Mouse (Mus musculus) stomach, embryonic 15.5 days (tissue): ENCODE data around the gene Mfsd7a. TPM values are rescaled to one million over a fixed set of nuclear protein-coding genes. Genes with fewer than 3 reads are reported as not detected.

Experiments used
- ATAC-seq: fragments of 200-750 bp; cut with Nextera tagmentation; 2 replicates; pipeline ENCODE4 v1.8.0; 2017; ENCODE audit warnings: low read depth, moderate number of reproducible peaks, moderate TSS enrichment; ENCODE audit not compliant: insufficient read depth, low FRiP score
- H3K27ac ChIP-seq: fragments of 300-500 bp; sonication (generic); 2 replicates; pipeline ENCODE4 v1.5.1; 2015; ENCODE audit warnings: mild to moderate bottlenecking, inconsistent platforms
- H3K27me3 ChIP-seq: fragments of 300-500 bp; sonication (generic); replicated peaks from 2 replicates; pipeline ENCODE4 v1.6.1; 2015; ENCODE audit warnings: inconsistent platforms
- H3K36me3 ChIP-seq: fragments of 300-500 bp; sonication (generic); 2 replicates; pipeline ENCODE4 v1.6.1; 2015; ENCODE audit warnings: inconsistent platforms
- H3K4me1 ChIP-seq: fragments of 300-500 bp; sonication (generic); 2 replicates; pipeline ENCODE4 v1.6.1; 2015; ENCODE audit warnings: inconsistent platforms
- H3K4me2 ChIP-seq: fragments of 300-500 bp; sonication (generic); 2 replicates; pipeline ENCODE4 v1.6.1; 2015; ENCODE audit warnings: mild to moderate bottlenecking, inconsistent platforms
- H3K4me3 ChIP-seq: fragments of 300-500 bp; sonication (generic); replicated peaks from 2 replicates; pipeline ENCODE4 v1.5.1; 2015; ENCODE audit warnings: inconsistent platforms
- H3K9ac ChIP-seq: fragments of 300-500 bp; sonication (generic); 2 replicates; pipeline ENCODE4 v1.6.1; 2015; ENCODE audit warnings: inconsistent platforms
- H3K9me3 ChIP-seq: fragments of 300-500 bp; sonication (generic); 2 replicates; pipeline ENCODE4 v1.6.1; 2016; ENCODE audit warnings: inconsistent platforms
- WGBS: fragments of 180-500 bp; shearing (Covaris S2); methylation state at CpG from one replicate; pipeline ENCODE4 v1.1.7; 2015; 5-methylcytosine and 5-hydroxymethylcytosine counted together
- polyA plus RNA-seq: library from polyadenylated mRNA; unstranded; fragments of >200 nt; fragmentation: Nextera tagmentation; extraction: Ambion mirVana; gene quantifications from 2 replicates; pipeline ENCODE4 v1.2.1, GENCODE M21; 2015

The Mfsd7a gene
- polyA plus RNA-seq, 1 experiment from 2014 or later: 0.69 TPM

- H3K27ac ChIP-seq: no peak overlapping the region
- H3K27me3 ChIP-seq: no peaks in the 10 kb centered on the region
- ATAC-seq: no peak
- H3K9ac ChIP-seq: 0 out of 2 replicates have a peak overlapping the region, but pooled peaks have one; percentile 98
- H3K36me3 ChIP-seq: no peaks in the 10 kb centered on the region
- 39% methylated on average over 6 of the region's 6 CpGs for WGBS
- H3K9me3 ChIP-seq: no peaks in the 10 kb centered on the region
- peak overlapping the region; percentile 76 for H3K4me2 ChIP-seq
- H3K4me3 ChIP-seq: peak overlapping the region; percentile 80
- peaks cover 20% of the 10 kb centered on the region for H3K4me1 ChIP-seq
Measured at GRCm38 (mm10) chr5:108460461-108460860, 11.8 kb upstream of the Mfsd7a start.

DNA sequence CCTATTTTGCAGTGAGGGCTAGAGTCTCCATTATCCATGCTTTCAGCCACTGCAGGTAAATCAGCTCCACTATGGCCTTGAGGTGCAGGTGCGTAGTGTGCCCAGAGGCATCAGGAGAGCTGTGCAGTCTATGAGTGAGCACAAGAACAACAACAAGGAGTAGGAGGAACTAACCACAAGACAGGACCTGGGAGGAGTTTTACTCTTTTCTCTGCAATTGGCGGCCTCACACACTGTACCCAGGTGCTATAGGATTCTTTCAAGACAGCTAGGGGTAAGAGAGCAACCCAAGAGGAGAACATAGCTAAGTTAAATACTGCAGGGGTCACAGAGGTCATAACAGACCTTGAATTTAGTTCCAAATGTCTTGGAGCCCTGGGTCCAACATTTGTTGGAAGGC is 10.0 kb upstream of the Mfsd7a start:
- no peak overlapping the region for H3K9ac ChIP-seq
- no peaks in the 10 kb centered on the region for H3K36me3 ChIP-seq
- peaks cover 18% of the 10 kb centered on the region for H3K4me1 ChIP-seq
- no peaks in the 10 kb centered on the region for H3K9me3 ChIP-seq
- WGBS: 77% methylated on average over 2 of the region's 2 CpGs
- no peak overlapping the region for H3K4me2 ChIP-seq
- H3K4me3 ChIP-seq: no peak overlapping the region
- ATAC-seq: no peak
- H3K27me3 ChIP-seq: no peaks in the 10 kb centered on the region
- H3K27ac ChIP-seq: no peak overlapping the region

DNA sequence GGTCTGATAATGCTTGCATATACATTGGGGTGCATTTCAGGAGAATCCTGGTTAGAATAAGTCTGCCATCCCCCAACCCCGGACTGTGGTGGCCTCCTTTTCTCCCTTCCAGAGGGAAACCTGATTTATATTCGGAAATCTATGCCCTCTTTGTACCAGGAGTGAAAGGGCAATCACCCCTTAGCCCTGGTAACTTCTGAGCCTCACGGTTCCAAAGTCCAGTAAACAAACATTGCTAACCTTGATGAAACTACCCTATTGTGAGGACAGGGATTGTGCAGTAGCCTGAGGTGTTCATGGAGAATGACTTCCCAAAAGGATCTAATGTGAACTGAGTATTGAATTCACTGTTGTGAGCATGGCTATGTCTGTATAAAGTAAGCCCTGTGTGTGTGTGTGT is 5.4 kb upstream of the Mfsd7a start:
- no peaks in the 10 kb centered on the region for H3K27me3 ChIP-seq
- H3K27ac ChIP-seq: no peak overlapping the region
- no peak overlapping the region for H3K9ac ChIP-seq
- no peaks in the 10 kb centered on the region for H3K36me3 ChIP-seq
- H3K4me3 ChIP-seq: no peak overlapping the region
- H3K4me1 ChIP-seq: 0 out of 2 replicates have a peak, but pooled peaks cover 4% of the 10 kb centered on the region
- peak; percentile 53; the same call in 1 of the 2 replicates for ATAC-seq
- H3K9me3 ChIP-seq: no peaks in the 10 kb centered on the region
- 53% methylated on average over 3 of the region's 3 CpGs for WGBS
- no peak overlapping the region for H3K4me2 ChIP-seq

GRCm38 (mm10) chr5:108452422-108452821 is 3.7 kb upstream of the Mfsd7a start:
- 81% methylated on average over 1 of the region's 1 CpGs for WGBS

GRCm38 (mm10) chr5:108451611-108452010 is 2.9 kb upstream of the Mfsd7a start:
- Histone ChIP-seq H3K27ac (no peak overlapping the region), H3K9me3 (no peaks in the 10 kb centered on the region), H3K4me3 (no peak overlapping the region), H3K36me3 (no peaks in the 10 kb centered on the region), H3K27me3 (no peaks in the 10 kb centered on the region), H3K4me2 (no peak overlapping the region), H3K4me1 (0 out of 2 replicates have a peak, but pooled peaks cover 6% of the 10 kb centered on the region), H3K9ac (no peak overlapping the region)
- WGBS: 86% methylated on average over 1 of the region's 1 CpGs
- no peak for ATAC-seq

More at GRCm38 (mm10) chr5:108452422-108452821, 3.7 kb upstream of the Mfsd7a start:
- Histone ChIP-seq H3K27ac (no peak overlapping the region), H3K9me3 (no peaks in the 10 kb centered on the region), H3K27me3 (no peaks in the 10 kb centered on the region), H3K9ac (no peak overlapping the region), H3K4me2 (no peak overlapping the region), H3K36me3 (no peaks in the 10 kb centered on the region), H3K4me1 (0 out of 2 replicates have a peak, but pooled peaks cover 6% of the 10 kb centered on the region), H3K4me3 (no peak overlapping the region)
- no peak for ATAC-seq

DNA sequence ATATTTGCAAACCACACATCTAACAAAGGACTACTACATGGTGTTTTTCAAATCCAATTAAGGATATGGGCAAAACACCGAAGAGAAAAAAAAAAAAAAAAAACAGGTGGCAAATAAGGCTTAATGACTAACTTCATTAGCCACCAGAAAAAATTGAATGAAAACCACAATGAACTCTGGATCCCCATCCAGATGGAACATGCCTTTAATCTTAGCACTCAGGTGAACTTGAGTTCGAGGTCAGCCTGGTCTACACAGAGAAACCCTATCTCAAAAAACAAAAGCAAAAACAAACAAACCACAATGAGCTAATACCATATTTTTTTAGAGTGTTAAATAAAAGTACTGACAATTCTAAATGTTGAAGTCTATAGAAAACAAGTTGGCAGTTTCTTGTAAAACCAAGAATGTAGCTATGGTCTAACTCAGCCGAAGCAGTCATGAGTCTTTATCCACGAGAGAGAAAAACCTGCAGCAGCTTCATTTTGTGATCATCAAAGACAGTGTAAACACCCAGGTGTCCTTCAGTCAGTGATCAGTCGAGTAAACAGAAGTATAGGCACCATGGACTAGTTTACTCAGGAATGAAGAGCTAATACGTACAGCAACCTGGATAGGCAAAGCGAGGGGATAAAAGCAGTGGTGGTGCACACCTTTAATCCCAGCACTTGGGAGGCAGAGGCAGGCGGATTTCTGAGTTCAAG is 2.3 kb upstream of the Mfsd7a start:
- Histone ChIP-seq H3K9me3 (no peaks in the 10 kb centered on the region), H3K4me2 (no peak overlapping the region), H3K4me1 (0 out of 2 replicates have a peak, but pooled peaks cover 6% of the 10 kb centered on the region), H3K36me3 (no peaks in the 10 kb centered on the region), H3K9ac (no peak overlapping the region), H3K27me3 (no peaks in the 10 kb centered on the region), H3K4me3 (no peak overlapping the region), H3K27ac (no peak overlapping the region)
- WGBS: 71% methylated on average over 8 of the region's 8 CpGs
- ATAC-seq: no peak

DNA sequence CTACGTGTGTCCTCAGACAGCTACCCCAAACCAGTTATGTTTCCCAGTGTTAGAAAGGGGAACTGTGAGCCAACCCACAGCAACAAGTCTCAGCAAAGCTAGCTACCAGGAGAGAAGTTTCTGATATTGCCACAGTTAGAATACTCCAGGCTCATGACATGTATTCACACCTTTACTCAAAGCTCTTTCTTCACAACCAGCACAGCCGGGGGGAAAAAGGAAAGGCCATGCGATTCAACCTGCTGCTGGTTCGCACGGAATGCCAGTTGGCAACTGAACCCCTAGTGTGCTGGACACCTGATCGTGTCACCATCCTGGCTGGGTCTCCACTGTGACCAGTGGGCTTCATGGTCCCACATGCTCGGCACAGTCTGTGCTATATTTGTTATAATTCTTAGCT is 834 bp downstream of the Mfsd7a start:
- Histone ChIP-seq H3K27ac (no peak overlapping the region), H3K27me3 (no peaks in the 10 kb centered on the region), H3K4me3 (no peak overlapping the region), H3K4me2 (no peak overlapping the region; the same call in 1 of the 2 replicates), H3K4me1 (0 out of 2 replicates have a peak, but pooled peaks cover 6% of the 10 kb centered on the region), H3K36me3 (no peaks in the 10 kb centered on the region), H3K9ac (no peak overlapping the region), H3K9me3 (no peaks in the 10 kb centered on the region)
- 89% methylated on average over 7 of the region's 7 CpGs for WGBS
- ATAC-seq: no peak

DNA sequence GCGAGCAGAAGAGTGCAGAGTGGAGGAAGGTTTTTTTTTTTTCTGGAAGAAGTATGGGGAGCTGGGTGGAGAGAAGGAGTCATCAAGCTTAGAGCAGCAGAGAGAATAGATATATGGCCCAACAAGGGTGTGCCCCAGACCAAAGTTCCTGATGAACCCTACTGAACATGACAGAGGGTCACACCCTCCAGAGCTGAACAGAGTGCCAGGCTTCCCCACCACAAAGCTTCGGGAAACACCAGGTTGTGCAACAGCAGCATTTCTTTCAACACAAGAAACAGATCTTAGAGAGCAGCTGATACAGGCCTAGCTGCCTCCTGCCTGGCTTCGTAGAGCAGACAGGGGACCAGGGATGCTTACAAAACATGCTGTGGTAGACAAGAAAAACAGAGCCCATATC is 1.7 kb downstream of the Mfsd7a start:
- Histone ChIP-seq H3K9ac (no peak overlapping the region), H3K27ac (no peak overlapping the region), H3K9me3 (no peaks in the 10 kb centered on the region), H3K4me1 (0 out of 2 replicates have a peak, but pooled peaks cover 6% of the 10 kb centered on the region), H3K27me3 (no peaks in the 10 kb centered on the region), H3K36me3 (no peaks in the 10 kb centered on the region), H3K4me2 (no peak overlapping the region), H3K4me3 (no peak overlapping the region)
- ATAC-seq: no peak
- WGBS: 76% methylated on average over 3 of the region's 3 CpGs

- Histone ChIP-seq H3K27ac (no peak overlapping the region), H3K4me1 (peaks cover 5% of the 10 kb centered on the region), H3K36me3 (peaks cover 7% of the 10 kb centered on the region; the same call in 1 of the 2 replicates), H3K9me3 (no peaks in the 10 kb centered on the region), H3K4me2 (no peak overlapping the region), H3K9ac (no peak overlapping the region), H3K4me3 (no peak overlapping the region), H3K27me3 (no peaks in the 10 kb centered on the region)
- WGBS: 65% methylated on average over 2 of the region's 2 CpGs
- ATAC-seq: no peak
Measured at GRCm38 (mm10) chr5:108436101-108436500, 12.6 kb downstream of the Mfsd7a start.

DNA sequence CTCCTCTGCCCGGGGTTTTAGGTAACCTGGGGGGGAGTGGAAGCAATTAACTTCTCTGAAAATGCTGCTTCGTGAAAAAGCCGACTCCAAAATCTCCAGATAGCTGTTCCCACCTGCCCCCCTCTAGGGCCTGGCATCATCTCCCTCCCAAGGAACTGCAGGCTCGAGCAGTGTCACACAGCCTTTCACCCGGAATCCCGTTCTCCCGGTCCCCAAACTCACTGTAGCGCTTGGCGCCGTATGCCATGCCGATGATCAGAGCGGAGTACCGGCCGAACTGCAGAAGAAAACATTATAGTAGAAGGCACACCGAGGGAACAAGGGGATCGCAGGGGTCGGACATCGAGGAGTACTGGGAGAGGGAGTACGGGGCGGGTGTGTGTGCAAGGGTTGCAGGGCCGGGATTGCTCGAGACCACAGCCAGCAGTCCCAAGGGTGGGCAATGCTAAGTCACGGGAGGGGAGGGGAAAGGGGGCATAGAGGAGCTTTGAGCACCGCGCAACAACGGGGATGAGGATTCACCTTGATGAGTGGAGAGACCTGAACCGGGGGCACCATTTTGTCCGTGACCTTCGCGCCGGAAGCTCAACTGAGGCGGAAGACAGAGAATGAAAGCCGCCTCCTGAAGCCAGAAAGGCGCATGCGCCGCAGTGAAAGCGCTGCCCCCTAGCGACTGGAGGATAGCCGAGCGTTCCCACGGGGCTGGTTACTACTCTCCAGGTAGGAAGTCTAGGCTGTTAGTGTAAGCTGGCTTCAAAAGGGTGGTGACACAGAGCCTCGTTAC is 14.7 kb downstream of the Mfsd7a start, which contains the start of gene Atp5k:
Gene Atp5k (minus strand): TSS at position 645 of the 784 bp plus-strand sequence.
- no peaks in the 10 kb centered on the region for H3K27me3 ChIP-seq
- H3K4me1 ChIP-seq: peaks cover 5% of the 10 kb centered on the region
- peak within 1 kb of the TSS; percentile 77 for H3K9ac ChIP-seq
- H3K9me3 ChIP-seq: no peaks in the 10 kb centered on the region
- 1% methylated on average over 42 of the region's 42 CpGs for WGBS
- no peak within 1 kb of the TSS for H3K27ac ChIP-seq
- ATAC-seq: peak; percentile 83
- H3K4me2 ChIP-seq: peak within 1 kb of the TSS; percentile 73
- H3K36me3 ChIP-seq: peaks cover 14% of the 10 kb centered on the region; the same call in 1 of the 2 replicates
- peak within 1 kb of the TSS; percentile 84 for H3K4me3 ChIP-seq

DNA sequence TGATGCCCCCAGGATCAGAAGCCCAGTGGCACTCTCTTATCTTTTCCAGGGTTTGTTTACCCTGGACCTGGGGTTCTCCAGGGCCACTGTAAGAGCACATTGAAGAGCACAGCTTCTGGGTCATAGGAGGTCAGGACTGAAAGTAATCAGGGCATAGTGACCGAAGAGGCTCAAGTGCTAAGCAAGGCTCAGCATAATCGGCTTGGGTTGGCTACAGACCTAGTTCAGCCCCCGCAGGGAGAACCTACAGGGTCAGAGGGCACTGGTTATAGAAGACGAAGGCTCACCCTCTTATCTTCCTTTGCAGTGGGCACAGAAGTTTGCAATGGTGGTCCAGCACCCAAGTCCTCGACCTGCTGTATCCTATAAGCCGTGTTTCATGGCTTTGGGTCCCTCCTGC is 17.5 kb downstream of the Mfsd7a start:
- no peak overlapping the region for H3K9ac ChIP-seq
- H3K4me1 ChIP-seq: peaks cover 5% of the 10 kb centered on the region
- no peak overlapping the region for H3K4me3 ChIP-seq
- no peaks in the 10 kb centered on the region for H3K27me3 ChIP-seq
- H3K9me3 ChIP-seq: no peaks in the 10 kb centered on the region
- peaks cover 14% of the 10 kb centered on the region; the same call in 1 of the 2 replicates for H3K36me3 ChIP-seq
- no peak overlapping the region for H3K27ac ChIP-seq
- ATAC-seq: no peak
- 76% methylated on average over 6 of the region's 6 CpGs for whole genome bisulfite sequencing
- no peak overlapping the region for H3K4me2 ChIP-seq

DNA sequence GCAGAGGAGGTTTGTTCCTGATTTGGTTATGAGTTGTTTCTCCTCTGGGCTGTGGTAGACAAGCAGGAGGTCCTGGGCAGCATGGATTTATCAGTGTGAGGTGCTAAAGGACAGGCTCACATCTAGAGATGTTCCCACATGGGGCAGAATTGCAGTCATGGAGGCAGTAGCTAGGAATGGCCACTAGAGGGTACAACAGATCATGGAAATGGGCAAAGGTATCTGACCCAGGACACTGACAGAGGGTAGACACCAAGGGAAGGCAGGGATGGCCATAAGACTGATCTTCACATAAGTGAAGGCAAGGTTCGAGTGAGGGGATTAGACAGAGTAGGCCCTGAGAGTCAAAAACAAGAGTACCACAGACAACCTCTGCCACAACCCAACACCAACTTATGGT is 21.5 kb downstream of the Mfsd7a start:
- no peak for ATAC-seq
- Histone ChIP-seq H3K27me3 (no peaks in the 10 kb centered on the region), H3K9ac (no peak overlapping the region), H3K4me1 (no peaks in the 10 kb centered on the region), H3K36me3 (peaks cover 13% of the 10 kb centered on the region; the same call in 1 of the 2 replicates), H3K9me3 (no peaks in the 10 kb centered on the region), H3K4me2 (no peak overlapping the region), H3K4me3 (no peak overlapping the region), H3K27ac (no peak overlapping the region)
- 39% methylated on average over 1 of the region's 1 CpGs for WGBS
